Mouse (Mus musculus) kidney, adult 2 months (tissue): Measurements from ENCODE around the gene Wdsub1.

Experiments
- CTCF ChIP-seq: fragments of 200-500 bp; conservative IDR thresholded peaks from 2 replicates; pipeline ENCODE4 v1.5.1; 2011; ENCODE audit warnings: low read depth, mild to moderate bottlenecking, control low read depth, low read length, moderate library complexity, mixed read lengths; ENCODE audit not compliant: insufficient read depth, insufficient read length
- POLR2A ChIP-seq: fragments of 200-500 bp; IDR thresholded peaks from one replicate; pipeline ENCODE4 v1.6.1; 2011; ENCODE audit warnings: low read depth, low read length, control low read depth

DNA sequence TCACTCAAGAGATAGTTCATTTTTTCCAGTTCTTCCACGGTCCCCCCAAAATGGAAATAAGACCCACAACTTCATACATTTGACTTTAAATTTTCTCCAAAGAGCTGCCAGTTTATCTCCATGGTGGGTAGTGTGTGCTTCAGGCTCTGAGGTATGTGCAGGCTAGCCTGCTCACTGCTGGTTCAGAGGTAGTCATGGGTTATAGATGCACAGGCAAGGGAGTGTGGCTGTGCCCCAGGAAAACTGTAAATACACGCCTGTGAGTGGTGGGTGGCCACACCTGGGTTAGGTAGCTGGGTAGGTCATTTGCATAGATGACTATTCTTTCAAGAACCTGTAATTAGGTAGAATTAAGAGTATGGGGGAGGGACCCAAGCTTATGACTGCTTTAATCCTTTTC, 42.6 kb downstream of the Wdsub1 start:
- TF ChIP-seq POLR2A (no peak), CTCF (no peak)
